Mouse (Mus musculus) layer of hippocampus, postnatal 25 days (tissue): ENCODE data around the gene Prr3. TPM values are rescaled to one million over a fixed set of nuclear protein-coding genes. Genes with fewer than 3 reads are reported as not detected.
"Not testable (repeated sequence)": the region's sequence is repeated elsewhere in the genome, so short reads cannot be mapped to it uniquely, and the experiment has no call there.

Experiments used
- DNase-seq, 2 experiments: peaks; one replicate each; pipeline ENCODE4 v3.0.0; 2022; ENCODE audit warnings: mixed read lengths in 2 of 2, low spot score in 1 of 2; ENCODE audit errors: extremely low spot score in 1 of 2
- total RNA-seq, 2 experiments: library from RNA; stranded (reverse); gene quantifications; 2 replicates each; pipeline ENCODE4 v1.2.3; 2021

Prr3 gene
- total RNA-seq, 2 experiments from 2014 or later: 40.2 to 53.1 TPM

DNA sequence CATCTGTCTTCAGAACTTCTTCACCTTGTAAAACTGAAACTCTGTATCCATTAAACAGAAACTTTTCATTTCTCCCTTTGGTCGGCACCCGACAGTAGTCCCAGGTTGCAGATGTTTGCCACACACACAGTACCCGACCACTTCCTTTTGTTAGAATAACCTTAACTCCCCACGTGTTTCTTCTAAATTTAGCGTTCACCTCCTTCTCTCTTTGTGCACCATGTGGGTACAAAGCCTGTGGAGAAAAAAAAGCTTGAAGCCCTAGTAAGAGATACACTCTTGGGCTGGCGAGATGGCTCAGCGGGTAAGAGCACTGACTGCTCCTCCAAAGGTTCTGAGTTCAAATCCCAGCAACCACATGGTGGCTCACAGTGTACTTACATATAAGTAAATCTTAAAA is 19.3 kb upstream of the Prr3 start:
- DNase-seq: no peak

DNA sequence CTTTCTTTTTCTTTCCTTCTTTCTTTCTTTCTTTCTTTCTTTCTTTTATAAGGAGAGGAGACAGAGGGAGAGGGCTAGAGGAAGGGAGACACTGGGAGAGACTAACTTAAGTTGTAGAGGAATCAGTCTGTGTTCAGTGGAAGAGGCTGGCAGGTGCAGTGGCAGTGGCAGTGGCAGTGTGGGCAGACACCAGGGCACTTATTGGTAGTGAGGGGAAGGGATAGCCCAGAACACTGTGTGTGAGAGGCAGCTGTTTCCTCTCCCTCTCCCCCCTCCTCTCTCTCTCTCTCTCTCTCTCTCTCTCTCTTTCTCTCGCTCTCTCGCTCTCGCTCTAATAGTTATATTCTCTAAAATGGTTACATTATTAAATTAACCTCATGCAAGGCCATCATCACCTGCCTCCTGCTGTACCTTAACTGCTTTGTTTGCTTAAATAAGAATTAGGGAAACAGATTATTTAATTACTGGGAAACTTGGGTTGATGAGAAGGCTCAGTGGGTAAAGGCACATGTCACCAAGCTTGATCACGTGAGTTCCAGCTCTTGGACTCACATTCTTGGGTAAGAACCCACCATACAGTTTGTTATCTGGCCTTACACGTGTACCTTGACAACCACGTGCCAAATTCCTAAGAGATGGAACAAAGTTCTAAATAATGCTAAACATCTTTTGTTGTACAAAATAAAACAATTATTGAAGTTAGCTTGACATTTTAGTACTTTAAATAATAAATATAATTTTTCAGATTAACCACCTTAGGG is 18.7 kb upstream of the Prr3 start:
- DNase-seq: no peak

GRCm38 (mm10) chr17:35997713-35998510 is 17.9 kb upstream of the Prr3 start:
- DNase-seq: no peak

GRCm38 (mm10) chr17:35996949-35997348 is 16.9 kb upstream of the Prr3 start:
- DNase-seq: peak; percentile 84 to 99

DNA sequence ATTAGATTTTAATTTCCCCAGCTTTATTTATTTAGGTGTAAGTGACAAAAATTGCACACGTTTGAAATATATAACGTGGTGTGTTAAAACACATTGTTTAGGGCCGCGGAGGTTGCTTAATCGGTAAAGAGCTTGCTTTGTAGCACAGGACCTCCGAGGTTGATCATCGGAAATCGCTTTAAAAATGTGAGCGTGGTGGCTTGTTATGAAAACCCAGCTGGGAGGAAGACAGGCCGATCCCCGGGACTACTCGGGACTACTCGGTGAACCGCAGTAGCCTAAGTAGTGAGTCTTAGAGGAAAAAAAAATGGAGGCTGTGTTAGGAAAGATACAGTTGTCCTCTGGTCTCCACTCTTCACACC is 14.8 kb upstream of the Prr3 start:
- DNase-seq: no peak

DNA sequence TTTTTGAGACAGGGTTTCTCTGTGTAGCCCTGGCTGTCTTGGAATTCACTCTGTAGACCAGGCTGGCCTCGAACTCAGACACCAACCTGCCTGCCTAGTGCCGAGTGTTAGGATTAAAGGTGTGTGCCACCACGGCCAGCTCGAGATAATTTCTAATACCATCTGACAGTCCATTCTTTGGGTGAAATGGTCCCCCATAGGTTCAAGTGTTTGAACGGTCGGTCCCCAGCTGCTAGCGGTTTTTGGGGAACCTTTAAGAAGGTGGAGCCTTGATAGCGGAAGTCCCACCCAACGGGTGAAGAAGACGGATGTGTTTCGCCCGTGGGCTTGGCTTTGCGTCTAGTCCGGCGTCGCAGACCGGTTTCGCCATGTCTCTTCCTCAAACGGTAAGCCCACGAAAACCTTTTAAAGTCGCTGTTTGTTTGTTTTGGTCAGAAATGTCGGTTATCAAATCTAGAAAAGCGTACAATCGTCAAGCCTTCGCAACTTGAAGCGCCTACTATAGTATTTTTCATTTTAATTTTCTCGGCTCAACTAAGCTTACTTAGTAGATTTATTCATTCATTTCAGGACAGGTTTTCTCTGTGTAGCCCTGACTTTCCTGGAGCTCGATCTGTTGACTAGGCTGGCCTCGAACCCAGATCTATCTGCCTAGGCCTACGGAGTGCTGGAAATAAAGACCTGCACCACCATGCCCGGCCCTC is 14.3 kb upstream of the Prr3 start:
- peak; percentile 64 to 67 for DNase-seq

DNA sequence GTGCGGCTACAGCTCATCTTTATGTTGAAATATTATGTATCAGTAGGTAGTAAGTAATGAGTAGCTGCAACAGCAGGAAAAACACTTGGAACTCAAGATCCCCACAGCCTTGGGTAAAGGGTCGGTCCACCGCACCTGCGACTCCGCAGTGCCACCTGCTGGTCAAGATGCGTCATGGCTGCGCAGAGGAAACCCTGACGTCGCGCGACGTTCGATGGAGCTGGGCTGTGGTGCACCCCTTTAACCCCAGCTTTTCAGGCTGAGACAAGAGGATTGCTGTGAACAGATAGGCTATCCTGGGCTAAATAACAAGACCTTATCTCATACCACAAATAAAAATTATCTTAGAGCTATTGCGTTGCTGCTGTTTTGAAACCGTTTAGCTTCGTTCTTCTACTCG is 13.6 kb upstream of the Prr3 start:
- DNase-seq: peak; percentile 49 to 78

- DNase-seq: no peak
Measured at GRCm38 (mm10) chr17:35991781-35992180, 11.7 kb upstream of the Prr3 start.

DNA sequence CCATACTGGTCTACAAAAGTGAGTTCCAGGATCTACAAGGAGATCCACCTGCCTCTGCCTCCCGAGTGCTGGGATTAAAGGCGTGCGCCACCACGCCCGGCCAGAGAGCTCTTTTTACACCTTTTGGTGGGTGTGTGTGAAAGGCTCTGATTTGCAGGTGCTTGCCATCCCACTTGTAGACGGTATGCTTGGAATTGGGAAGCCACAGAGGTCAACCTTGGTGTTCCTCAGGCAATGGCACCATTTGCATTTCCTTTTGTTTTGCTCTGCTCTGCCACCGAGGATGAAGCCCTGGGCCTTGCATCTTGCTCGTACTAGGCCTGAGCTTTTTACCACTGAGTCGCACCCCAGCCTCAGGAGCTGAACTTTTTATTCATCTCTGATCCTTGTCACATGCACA is 1.7 kb upstream of the Prr3 start:
- no peak for DNase-seq

GRCm38 (mm10) chr17:35980363-35980754 is 323 bp upstream of the Prr3 start:
- DNase-seq: peak; percentile 38 to 65

DNA sequence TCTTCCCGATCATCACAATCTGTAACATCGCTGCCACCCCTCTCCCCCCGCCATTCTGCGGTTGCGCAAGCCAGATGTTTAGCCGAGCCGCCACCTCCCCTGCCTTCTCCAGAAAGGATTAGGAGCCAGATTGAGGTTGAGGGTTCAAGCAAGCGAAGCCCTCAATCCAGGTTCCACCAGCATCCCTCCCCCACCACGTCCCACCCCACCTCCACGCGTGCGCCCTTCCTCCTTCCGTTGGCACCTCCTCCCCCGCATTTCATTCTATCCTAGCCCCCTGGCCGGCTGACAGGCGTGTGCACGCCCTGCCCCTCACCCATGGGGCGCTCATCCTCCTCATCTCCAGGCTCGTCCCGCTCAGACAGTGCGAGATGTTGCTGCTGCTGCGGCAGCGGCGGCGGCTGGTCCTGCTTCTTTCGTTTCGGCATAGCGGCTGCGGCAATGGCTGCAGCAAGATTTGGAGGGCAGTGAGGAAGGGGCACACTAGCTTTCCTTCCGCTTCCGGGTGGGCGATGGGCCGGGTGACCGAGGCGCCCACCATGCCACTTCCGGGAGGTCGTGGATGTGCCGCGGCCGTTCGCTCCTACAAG is 1.1 kb downstream of the Prr3 start:
- DNase-seq: peak in 1 of 2 experiments; percentile 72

GRCm38 (mm10) chr17:35972131-35972530 is 7.9 kb downstream of the Prr3 start:
- no peak for DNase-seq

DNA sequence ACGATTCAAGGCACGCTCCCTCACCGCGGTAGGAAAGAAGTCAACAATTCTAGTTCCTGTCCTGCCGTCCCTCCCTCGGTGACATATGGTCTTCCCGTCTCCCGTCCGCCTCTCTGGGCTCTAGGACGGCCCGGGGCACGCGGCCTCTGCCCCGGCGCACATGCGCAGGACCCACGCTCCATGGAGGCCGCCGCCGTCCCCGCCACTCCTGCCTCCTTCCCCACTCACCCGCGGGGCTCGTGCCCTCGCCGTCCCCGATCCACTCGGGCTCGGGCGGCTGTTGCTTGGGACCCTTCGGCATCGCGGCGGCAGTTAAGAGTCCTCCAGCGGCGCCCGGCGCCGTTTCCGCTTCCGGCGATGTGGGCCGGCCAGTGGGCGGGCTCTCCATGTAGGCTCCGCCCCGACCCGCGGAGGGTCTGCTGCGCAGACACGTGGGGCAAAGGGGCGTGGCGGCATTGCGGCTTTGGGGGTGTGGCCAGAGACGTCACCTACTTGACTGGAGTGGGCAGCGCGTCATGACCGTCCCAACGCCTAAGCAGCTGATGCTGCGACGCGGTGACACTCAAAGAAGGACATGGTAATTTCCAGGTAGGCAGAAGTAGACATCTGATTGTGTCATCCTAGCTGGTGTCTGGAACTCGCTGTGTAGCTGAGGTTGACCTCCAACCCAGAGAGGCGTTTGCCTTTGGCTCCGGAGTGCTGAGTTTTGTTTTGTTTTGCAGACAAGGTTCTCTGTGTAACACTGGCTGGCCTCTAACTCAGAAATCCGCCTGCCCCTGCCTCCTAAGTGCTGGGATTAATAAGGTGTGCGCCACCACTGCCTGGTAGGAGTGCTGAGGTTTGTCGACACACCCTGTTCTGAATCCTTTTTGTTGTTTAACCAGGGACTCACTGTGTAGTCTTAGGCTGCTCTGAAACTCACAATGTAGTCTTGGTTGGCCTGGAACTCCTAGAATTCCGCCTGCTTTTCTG is 10.3 kb downstream of the Prr3 start, which contains the start of gene Abcf1:
Gene Abcf1, minus strand, starts transcription at position 344 of the 972 bp plus-strand sequence.
- peak; percentile 95 to 97 for DNase-seq

DNA sequence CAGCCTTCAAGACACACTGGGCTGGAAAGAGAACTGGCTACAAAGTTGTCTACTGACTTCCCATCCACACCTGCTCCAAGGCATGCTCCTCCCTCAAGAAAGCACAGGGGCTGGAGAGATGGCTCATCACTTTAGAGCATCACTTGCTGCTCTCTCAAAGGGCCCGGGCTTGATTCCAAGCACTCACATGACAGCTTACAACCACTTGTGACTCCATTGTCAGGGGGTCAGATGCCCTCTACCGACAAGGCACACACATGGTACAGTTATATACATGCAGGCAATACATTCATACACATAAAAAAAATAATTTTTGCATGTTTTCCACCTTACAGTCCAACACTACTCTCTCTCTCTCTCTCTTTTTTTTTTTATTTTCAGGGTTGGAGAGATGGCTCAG is 12.4 kb downstream of the Prr3 start:
- no peak for DNase-seq

DNA sequence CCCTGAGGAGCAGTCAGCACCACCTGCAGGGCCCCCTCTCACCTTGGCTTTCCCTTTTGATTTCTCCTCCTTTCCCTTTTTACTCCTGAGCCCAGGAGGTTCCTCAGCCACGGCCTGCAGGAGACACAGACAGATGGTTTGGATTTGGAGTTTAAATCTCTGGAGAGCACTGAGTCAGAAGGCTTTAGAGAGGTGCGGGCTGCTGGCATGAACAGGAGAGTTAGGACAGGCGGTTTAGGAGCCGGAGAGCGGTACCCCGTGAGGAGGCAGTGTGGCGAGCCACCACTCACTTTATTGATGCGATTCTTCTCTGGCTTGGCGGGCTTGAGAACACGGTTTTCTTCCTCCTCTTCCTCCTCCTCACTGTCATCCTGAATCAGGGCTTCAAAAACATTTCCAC is 16.8 kb downstream of the Prr3 start:
- no peak for DNase-seq

DNA sequence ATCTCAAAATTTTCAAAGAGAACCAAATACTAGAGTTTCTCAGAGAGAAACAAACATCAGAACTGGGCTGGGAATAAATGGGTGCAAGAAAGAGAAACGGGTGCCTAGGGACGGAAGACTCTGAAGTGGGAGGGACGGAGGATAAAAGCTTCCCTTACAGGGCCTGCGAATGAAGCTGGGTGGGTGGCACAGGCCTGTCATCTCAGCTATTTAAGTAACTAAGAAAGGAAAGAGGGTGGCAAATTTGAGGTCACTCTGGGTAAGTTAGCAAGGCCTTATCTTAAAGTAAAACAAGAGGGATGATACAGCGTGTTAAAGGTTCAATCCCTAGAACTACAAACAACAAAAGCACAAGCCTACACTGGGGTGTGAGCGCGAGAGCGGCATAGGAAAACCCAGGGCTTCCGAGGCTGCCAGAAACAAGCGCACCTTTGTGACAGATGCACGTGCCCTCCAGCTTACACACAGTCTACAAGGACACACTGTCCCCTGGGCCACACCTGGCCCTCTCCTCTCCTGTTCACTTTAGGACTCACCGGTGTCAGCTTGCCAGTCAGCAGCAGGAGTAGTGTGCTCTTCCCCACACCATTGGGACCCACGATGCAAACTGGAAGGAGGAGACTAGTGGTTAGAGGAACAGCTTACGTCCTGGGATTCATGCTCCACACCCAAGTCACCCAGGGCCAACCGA is 21.4 kb downstream of the Prr3 start:
- DNase-seq: no peak

- DNase-seq: no peak
Measured at GRCm38 (mm10) chr17:35954665-35955064, 25.4 kb downstream of the Prr3 start.

GRCm38 (mm10) chr17:35952559-35952958 is 27.5 kb downstream of the Prr3 start:
- not testable (repeated sequence) for DNase-seq

GRCm38 (mm10) chr17:35950946-35951345 is 29.1 kb downstream of the Prr3 start:
- DNase-seq: not testable (repeated sequence)
